Mouse (Mus musculus): ENCODE measurements around the gene Klrb1a. TPM values are rescaled to one million over a fixed set of nuclear protein-coding genes. Genes with fewer than 3 reads are reported as not detected.

Klrb1a gene
- polyA plus RNA-seq, 1 experiment from 2014 or later: not detected

GRCm38 (mm10) chr6:128594651-128595050 is 28.7 kb downstream of the Klrb1a start:
- DNase-seq (ENCODE audit: low spot score) (no peak), ATAC-seq (ENCODE audit: low read depth) (no peak)
- 87% methylated on average over 9 of the region's 9 CpGs for WGBS
- peaks cover 3% of the 10 kb centered on the region; the same call in 1 of the 2 replicates for H3K4me1 ChIP-seq (ENCODE audit: control insufficient read depth, insufficient read depth, low read length)
- no peaks in the 10 kb centered on the region for H3K36me3 ChIP-seq (ENCODE audit: control insufficient read depth, insufficient read depth, low read length)
- H3K4me3 ChIP-seq (ENCODE audit: low read depth, low read length): no peak overlapping the region
- H3K4me2 ChIP-seq (ENCODE audit: low read depth, low read length): no peak overlapping the region
- H3K9me3 ChIP-seq (ENCODE audit: control insufficient read depth, low read length): no peaks in the 10 kb centered on the region
- no peak overlapping the region for H3K9ac ChIP-seq (ENCODE audit: low read depth, low read length)
- no peaks in the 10 kb centered on the region for H3K27me3 ChIP-seq (replicated peaks; ENCODE audit: control insufficient read depth, insufficient read depth, low read length)
- H3K27ac ChIP-seq (replicated peaks; ENCODE audit: low read depth, low read length): no peak overlapping the region

GRCm38 (mm10) chr6:128589426-128589825 is 33.9 kb downstream of the Klrb1a start:
- Histone ChIP-seq H3K9ac (ENCODE audit: low read depth, low read length) (no peak overlapping the region), H3K27ac (replicated peaks; ENCODE audit: low read depth, low read length) (no peak overlapping the region), H3K36me3 (ENCODE audit: control insufficient read depth, insufficient read depth, low read length) (no peaks in the 10 kb centered on the region), H3K4me3 (ENCODE audit: low read depth, low read length) (no peak overlapping the region), H3K4me2 (ENCODE audit: low read depth, low read length) (no peak overlapping the region), H3K27me3 (replicated peaks; ENCODE audit: control insufficient read depth, insufficient read depth, low read length) (no peaks in the 10 kb centered on the region), H3K9me3 (ENCODE audit: control insufficient read depth, low read length) (no peaks in the 10 kb centered on the region), H3K4me1 (ENCODE audit: control insufficient read depth, insufficient read depth, low read length) (no peaks in the 10 kb centered on the region)
- 40% methylated on average over 4 of the region's 4 CpGs for WGBS
- ATAC-seq (ENCODE audit: low read depth) (no peak), DNase-seq (ENCODE audit: low spot score) (peak; percentile 22)

GRCm38 (mm10) chr6:128587619-128588018 is 35.7 kb downstream of the Klrb1a start:
- H3K27ac ChIP-seq (replicated peaks; ENCODE audit: low read depth, low read length): no peak overlapping the region
- no peak for ATAC-seq (ENCODE audit: low read depth)
- DNase-seq (ENCODE audit: low spot score): no peak
- no peaks in the 10 kb centered on the region for H3K4me1 ChIP-seq (ENCODE audit: control insufficient read depth, insufficient read depth, low read length)
- no peaks in the 10 kb centered on the region for H3K27me3 ChIP-seq (replicated peaks; ENCODE audit: control insufficient read depth, insufficient read depth, low read length)
- no peak overlapping the region for H3K4me2 ChIP-seq (ENCODE audit: low read depth, low read length)
- no peak overlapping the region for H3K4me3 ChIP-seq (ENCODE audit: low read depth, low read length)
- no peaks in the 10 kb centered on the region for H3K36me3 ChIP-seq (ENCODE audit: control insufficient read depth, insufficient read depth, low read length)
- H3K9ac ChIP-seq (ENCODE audit: low read depth, low read length): no peak overlapping the region
- H3K9me3 ChIP-seq (ENCODE audit: control insufficient read depth, low read length): no peaks in the 10 kb centered on the region
- 72% methylated on average over 6 of the region's 6 CpGs for WGBS

- WGBS: 66% methylated on average over 11 of the region's 11 CpGs
- H3K4me2 ChIP-seq (ENCODE audit: low read depth, low read length): no peak overlapping the region
- no peaks in the 10 kb centered on the region for H3K4me1 ChIP-seq (ENCODE audit: control insufficient read depth, insufficient read depth, low read length)
- ATAC-seq (ENCODE audit: low read depth): 0 out of 2 replicates have a peak, but pooled peaks have one; percentile 41
- H3K27ac ChIP-seq (replicated peaks; ENCODE audit: low read depth, low read length): no peak overlapping the region
- H3K27me3 ChIP-seq (replicated peaks; ENCODE audit: control insufficient read depth, insufficient read depth, low read length): no peaks in the 10 kb centered on the region
- H3K4me3 ChIP-seq (ENCODE audit: low read depth, low read length): no peak overlapping the region
- no peaks in the 10 kb centered on the region for H3K36me3 ChIP-seq (ENCODE audit: control insufficient read depth, insufficient read depth, low read length)
- H3K9ac ChIP-seq (ENCODE audit: low read depth, low read length): no peak overlapping the region
- peak; percentile 14 for DNase-seq (ENCODE audit: low spot score)
- H3K9me3 ChIP-seq (ENCODE audit: control insufficient read depth, low read length): no peaks in the 10 kb centered on the region
Measured at GRCm38 (mm10) chr6:128585642-128586245, 37.6 kb downstream of the Klrb1a start.

GRCm38 (mm10) chr6:128584070-128584660 is 39.2 kb downstream of the Klrb1a start:
- Histone ChIP-seq H3K36me3 (ENCODE audit: control insufficient read depth, insufficient read depth, low read length) (no peaks in the 10 kb centered on the region), H3K4me1 (ENCODE audit: control insufficient read depth, insufficient read depth, low read length) (no peaks in the 10 kb centered on the region), H3K4me3 (ENCODE audit: low read depth, low read length) (no peak overlapping the region), H3K27ac (replicated peaks; ENCODE audit: low read depth, low read length) (no peak overlapping the region), H3K4me2 (ENCODE audit: low read depth, low read length) (no peak overlapping the region), H3K9ac (ENCODE audit: low read depth, low read length) (no peak overlapping the region; the same call in 1 of the 2 replicates), H3K27me3 (replicated peaks; ENCODE audit: control insufficient read depth, insufficient read depth, low read length) (no peaks in the 10 kb centered on the region), H3K9me3 (ENCODE audit: control insufficient read depth, low read length) (no peaks in the 10 kb centered on the region)
- ATAC-seq (ENCODE audit: low read depth): no peak
- peak; percentile 36 for DNase-seq (ENCODE audit: low spot score)
- 22% methylated on average over 10 of the region's 10 CpGs for WGBS

- no peaks in the 10 kb centered on the region for H3K27me3 ChIP-seq (replicated peaks; ENCODE audit: control insufficient read depth, insufficient read depth, low read length)
- ATAC-seq (ENCODE audit: low read depth): no peak
- no peak within 1 kb of the TSS for H3K9ac ChIP-seq (ENCODE audit: low read depth, low read length)
- no peaks in the 10 kb centered on the region for H3K36me3 ChIP-seq (ENCODE audit: control insufficient read depth, insufficient read depth, low read length)
- no peak within 1 kb of the TSS for H3K4me2 ChIP-seq (ENCODE audit: low read depth, low read length)
- H3K9me3 ChIP-seq (ENCODE audit: control insufficient read depth, low read length): no peaks in the 10 kb centered on the region
- DNase-seq (ENCODE audit: low spot score): no peak
- no peak within 1 kb of the TSS for H3K27ac ChIP-seq (replicated peaks; ENCODE audit: low read depth, low read length)
- H3K4me3 ChIP-seq (ENCODE audit: low read depth, low read length): no peak within 1 kb of the TSS
- H3K4me1 ChIP-seq (ENCODE audit: control insufficient read depth, insufficient read depth, low read length): no peaks in the 10 kb centered on the region
- 59% methylated on average over 11 of the region's 11 CpGs for WGBS
Measured at GRCm38 (mm10) chr6:128581508-128581907, 41.8 kb downstream of the Klrb1a start, which contains the start of gene A2ml1. TSS of gene A2ml1 (minus strand) at chr6:128581608.

GRCm38 (mm10) chr6:128577301-128577700 is 46.0 kb downstream of the Klrb1a start:
- Histone ChIP-seq H3K9me3 (ENCODE audit: control insufficient read depth, low read length) (no peaks in the 10 kb centered on the region), H3K4me1 (ENCODE audit: control insufficient read depth, insufficient read depth, low read length) (no peaks in the 10 kb centered on the region), H3K27ac (replicated peaks; ENCODE audit: low read depth, low read length) (peak overlapping the region; percentile 33; the same call in 1 of the 2 replicates), H3K4me2 (ENCODE audit: low read depth, low read length) (no peak overlapping the region), H3K9ac (ENCODE audit: low read depth, low read length) (no peak overlapping the region), H3K27me3 (replicated peaks; ENCODE audit: control insufficient read depth, insufficient read depth, low read length) (no peaks in the 10 kb centered on the region), H3K36me3 (ENCODE audit: control insufficient read depth, insufficient read depth, low read length) (no peaks in the 10 kb centered on the region), H3K4me3 (ENCODE audit: low read depth, low read length) (no peak overlapping the region)
- ATAC-seq (ENCODE audit: low read depth) (no peak), DNase-seq (ENCODE audit: low spot score) (peak; percentile 51)
- WGBS: 76% methylated on average over 9 of the region's 9 CpGs

GRCm38 (mm10) chr6:128566589-128566988 is 56.7 kb downstream of the Klrb1a start:
- no peaks in the 10 kb centered on the region for H3K9me3 ChIP-seq (ENCODE audit: control insufficient read depth, low read length)
- no peak overlapping the region for H3K27ac ChIP-seq (replicated peaks; ENCODE audit: low read depth, low read length)
- 94% methylated on average over 11 of the region's 11 CpGs for WGBS
- H3K4me3 ChIP-seq (ENCODE audit: low read depth, low read length): no peak overlapping the region
- H3K9ac ChIP-seq (ENCODE audit: low read depth, low read length): no peak overlapping the region
- ATAC-seq (ENCODE audit: low read depth) (no peak), DNase-seq (ENCODE audit: low spot score) (no peak)
- no peaks in the 10 kb centered on the region for H3K27me3 ChIP-seq (replicated peaks; ENCODE audit: control insufficient read depth, insufficient read depth, low read length)
- no peaks in the 10 kb centered on the region for H3K36me3 ChIP-seq (ENCODE audit: control insufficient read depth, insufficient read depth, low read length)
- H3K4me2 ChIP-seq (ENCODE audit: low read depth, low read length): no peak overlapping the region
- H3K4me1 ChIP-seq (ENCODE audit: control insufficient read depth, insufficient read depth, low read length): no peaks in the 10 kb centered on the region
